Mouse (Mus musculus): ENCODE results near the gene Gm21293. TPM values are rescaled to one million over a fixed set of nuclear protein-coding genes. Genes with fewer than 3 reads are reported as not detected.
"Not testable (repeated sequence)": the region's sequence is repeated elsewhere in the genome, so short reads cannot be mapped to it uniquely, and the experiment has no call there.

Gene Gm21293
- total and polyA plus RNA-seq, 3 experiments = not detected

GRCm38 (mm10) chr10:104168215-104168614 lies 25.4 kb downstream of the Gm21293 start, which contains the start of gene Gm21304:
Gene Gm21304 (plus strand): TSS chr10:104168515.
- H3K27ac ChIP-seq (ENCODE audit: insufficient read depth, low read depth); H3K4me1 ChIP-seq (ENCODE audit: control insufficient read depth in 1 of 2, insufficient read depth in 2 of 2); H3K27me3 ChIP-seq (replicated peaks); H3K36me3 ChIP-seq (replicated peaks in 1 of 2; ENCODE audit: control insufficient read depth in 1 of 2, insufficient read depth in 1 of 2, low read length in 1 of 2); dilution Hi-C loops (cut with MboI; ENCODE audit: extremely low pct_ligation_motif_present, extremely low pct_unique_long_range_greater_than_20kb, low sequenced_read_pairs); H3K79me2 ChIP-seq (replicated peaks; ENCODE audit: control insufficient read depth, extremely low read depth, insufficient read depth, poor library complexity, severe bottlenecking); H3K4me3 ChIP-seq (replicated peaks in 1 of 3; ENCODE audit: low read depth in 2 of 3, low read length in 2 of 3, poor library complexity in 1 of 3); in situ Hi-C loops (cut with MboI; ENCODE audit: low pct_ligation_motif_present, low pct_unique_long_range_greater_than_20kb, low sequenced_read_pairs); H3K9ac ChIP-seq (ENCODE audit: insufficient read depth, low read depth); H3K9me3 ChIP-seq (replicated peaks; ENCODE audit: low read length); DNase-seq (ENCODE audit: extremely low read depth); H3K4me2 ChIP-seq (ENCODE audit: insufficient read depth, low read depth, poor library complexity, severe bottlenecking): not testable (repeated sequence)

GRCm38 (mm10) chr10:104176724-104177123 lies 33.9 kb downstream of the Gm21293 start, which contains the start of gene Gm21312:
Gene Gm21312 (plus strand): TSS chr10:104177024.
- H3K4me3 ChIP-seq (replicated peaks in 1 of 3; ENCODE audit: low read depth in 2 of 3, low read length in 2 of 3, poor library complexity in 1 of 3); H3K27me3 ChIP-seq (replicated peaks); H3K9me3 ChIP-seq (replicated peaks; ENCODE audit: low read length); H3K79me2 ChIP-seq (replicated peaks; ENCODE audit: control insufficient read depth, extremely low read depth, insufficient read depth, poor library complexity, severe bottlenecking); H3K27ac ChIP-seq (ENCODE audit: insufficient read depth, low read depth); H3K36me3 ChIP-seq (replicated peaks in 1 of 2; ENCODE audit: control insufficient read depth in 1 of 2, insufficient read depth in 1 of 2, low read length in 1 of 2); in situ Hi-C loops (cut with MboI; ENCODE audit: low pct_ligation_motif_present, low pct_unique_long_range_greater_than_20kb, low sequenced_read_pairs); dilution Hi-C loops (cut with MboI; ENCODE audit: extremely low pct_ligation_motif_present, extremely low pct_unique_long_range_greater_than_20kb, low sequenced_read_pairs); H3K4me2 ChIP-seq (ENCODE audit: insufficient read depth, low read depth, poor library complexity, severe bottlenecking); H3K4me1 ChIP-seq (ENCODE audit: control insufficient read depth in 1 of 2, insufficient read depth in 2 of 2); DNase-seq (ENCODE audit: extremely low read depth); H3K9ac ChIP-seq (ENCODE audit: insufficient read depth, low read depth): not testable (repeated sequence)

- H3K9ac ChIP-seq (ENCODE audit: insufficient read depth, low read depth); in situ Hi-C loops (cut with MboI; ENCODE audit: low pct_ligation_motif_present, low pct_unique_long_range_greater_than_20kb, low sequenced_read_pairs); H3K4me3 ChIP-seq (replicated peaks in 1 of 3; ENCODE audit: low read depth in 2 of 3, low read length in 2 of 3, poor library complexity in 1 of 3); H3K27ac ChIP-seq (ENCODE audit: insufficient read depth, low read depth); H3K27me3 ChIP-seq (replicated peaks); H3K4me1 ChIP-seq (ENCODE audit: control insufficient read depth in 1 of 2, insufficient read depth in 2 of 2); H3K9me3 ChIP-seq (replicated peaks; ENCODE audit: low read length); DNase-seq (ENCODE audit: extremely low read depth); H3K79me2 ChIP-seq (replicated peaks; ENCODE audit: control insufficient read depth, extremely low read depth, insufficient read depth, poor library complexity, severe bottlenecking); dilution Hi-C loops (cut with MboI; ENCODE audit: extremely low pct_ligation_motif_present, extremely low pct_unique_long_range_greater_than_20kb, low sequenced_read_pairs); H3K4me2 ChIP-seq (ENCODE audit: insufficient read depth, low read depth, poor library complexity, severe bottlenecking); H3K36me3 ChIP-seq (replicated peaks in 1 of 2; ENCODE audit: control insufficient read depth in 1 of 2, insufficient read depth in 1 of 2, low read length in 1 of 2): not testable (repeated sequence)
These were observed 42.4 kb downstream of the Gm21293 start, which contains the start of gene Gm20765 for GRCm38 (mm10) chr10:104185233-104185632. Gene Gm20765 (plus strand): TSS chr10:104185533.

- DNase-seq (ENCODE audit: extremely low read depth); dilution Hi-C loops (cut with MboI; ENCODE audit: extremely low pct_ligation_motif_present, extremely low pct_unique_long_range_greater_than_20kb, low sequenced_read_pairs); H3K4me2 ChIP-seq (ENCODE audit: insufficient read depth, low read depth, poor library complexity, severe bottlenecking); H3K9me3 ChIP-seq (replicated peaks; ENCODE audit: low read length); H3K79me2 ChIP-seq (replicated peaks; ENCODE audit: control insufficient read depth, extremely low read depth, insufficient read depth, poor library complexity, severe bottlenecking); in situ Hi-C loops (cut with MboI; ENCODE audit: low pct_ligation_motif_present, low pct_unique_long_range_greater_than_20kb, low sequenced_read_pairs); H3K27ac ChIP-seq (ENCODE audit: insufficient read depth, low read depth); H3K4me1 ChIP-seq (ENCODE audit: control insufficient read depth in 1 of 2, insufficient read depth in 2 of 2); H3K27me3 ChIP-seq (replicated peaks); H3K4me3 ChIP-seq (replicated peaks in 1 of 3; ENCODE audit: low read depth in 2 of 3, low read length in 2 of 3, poor library complexity in 1 of 3); H3K9ac ChIP-seq (ENCODE audit: insufficient read depth, low read depth); H3K36me3 ChIP-seq (replicated peaks in 1 of 2; ENCODE audit: control insufficient read depth in 1 of 2, insufficient read depth in 1 of 2, low read length in 1 of 2): not testable (repeated sequence)
These were observed 51.0 kb downstream of the Gm21293 start, which contains the start of gene Gm4340 for GRCm38 (mm10) chr10:104193742-104194141. Gene Gm4340 (plus strand): TSS chr10:104194042.

Other genes with a start within 250 kb of the Gm21293 start
- gene Gm6763, start 8.5 kb downstream of the Gm21293 start, total RNA-seq (2012; rRNA removed) = not detected in 2 replicates
- not detected in 2 replicates for gene Gm6763, start 8.5 kb downstream of the Gm21293 start, total RNA-seq (2014; rRNA removed)
- not detected in 2 replicates for gene Gm6763, start 8.5 kb downstream of the Gm21293 start, polyA plus RNA-seq (2012; ENCODE audit: insufficient read length, low read depth)
- not detected in 2 replicates for gene Gm8764, start 17.0 kb downstream of the Gm21293 start, total RNA-seq (2012; rRNA removed)
- not detected in 2 replicates for gene Gm8764, start 17.0 kb downstream of the Gm21293 start, total RNA-seq (2014; rRNA removed)
- gene Gm8764, start 17.0 kb downstream of the Gm21293 start, polyA plus RNA-seq (2012; ENCODE audit: insufficient read length, low read depth) = not detected in 2 replicates
- gene Gm21304, start 25.5 kb downstream of the Gm21293 start, total RNA-seq (2012; rRNA removed) = not detected in 2 replicates
- not detected in 2 replicates for gene Gm21304, start 25.5 kb downstream of the Gm21293 start, total RNA-seq (2014; rRNA removed)
- not detected in 2 replicates for gene Gm21304, start 25.5 kb downstream of the Gm21293 start, polyA plus RNA-seq (2012; ENCODE audit: insufficient read length, low read depth)
- gene Gm21312, start 34.0 kb downstream of the Gm21293 start, total RNA-seq (2012; rRNA removed) = not detected in 2 replicates
- not detected in 2 replicates for gene Gm21312, start 34.0 kb downstream of the Gm21293 start, total RNA-seq (2014; rRNA removed)
- gene Gm21312, start 34.0 kb downstream of the Gm21293 start, polyA plus RNA-seq (2012; ENCODE audit: insufficient read length, low read depth) = not detected in 2 replicates
- gene Gm20765, start 42.5 kb downstream of the Gm21293 start, total RNA-seq (2012; rRNA removed) = not detected in 2 replicates
- not detected in 2 replicates for gene Gm20765, start 42.5 kb downstream of the Gm21293 start, total RNA-seq (2014; rRNA removed)
- gene Gm20765, start 42.5 kb downstream of the Gm21293 start, polyA plus RNA-seq (2012; ENCODE audit: insufficient read length, low read depth) = not detected in 2 replicates
- gene Gm4340, start 51.1 kb downstream of the Gm21293 start, total RNA-seq (2012; rRNA removed) = not detected in 2 replicates
- gene Gm4340, start 51.1 kb downstream of the Gm21293 start, total RNA-seq (2014; rRNA removed) = not detected in 2 replicates
- not detected in 2 replicates for gene Gm4340, start 51.1 kb downstream of the Gm21293 start, polyA plus RNA-seq (2012; ENCODE audit: insufficient read length, low read depth)

Data from CH12.LX (cell line).